Mouse (Mus musculus) layer of hippocampus, postnatal 10 days (tissue): ENCODE data around the gene Slc13a3. TPM values are rescaled to one million over a fixed set of nuclear protein-coding genes. Genes with fewer than 3 reads are reported as not detected.

ENCODE experiments used
- DNase-seq, 2 experiments: peaks; one replicate each; pipeline ENCODE4 v3.0.0; 2021; ENCODE audit warnings: low spot score in 2 of 2
- total RNA-seq, 2 experiments: library from RNA; stranded (reverse); gene quantifications; 2 replicates each; pipeline ENCODE4 v1.2.3; 2021

Gene Slc13a3
- total RNA-seq, 2 experiments from 2014 or later, result 22.1 to 23.8 TPM

DNA sequence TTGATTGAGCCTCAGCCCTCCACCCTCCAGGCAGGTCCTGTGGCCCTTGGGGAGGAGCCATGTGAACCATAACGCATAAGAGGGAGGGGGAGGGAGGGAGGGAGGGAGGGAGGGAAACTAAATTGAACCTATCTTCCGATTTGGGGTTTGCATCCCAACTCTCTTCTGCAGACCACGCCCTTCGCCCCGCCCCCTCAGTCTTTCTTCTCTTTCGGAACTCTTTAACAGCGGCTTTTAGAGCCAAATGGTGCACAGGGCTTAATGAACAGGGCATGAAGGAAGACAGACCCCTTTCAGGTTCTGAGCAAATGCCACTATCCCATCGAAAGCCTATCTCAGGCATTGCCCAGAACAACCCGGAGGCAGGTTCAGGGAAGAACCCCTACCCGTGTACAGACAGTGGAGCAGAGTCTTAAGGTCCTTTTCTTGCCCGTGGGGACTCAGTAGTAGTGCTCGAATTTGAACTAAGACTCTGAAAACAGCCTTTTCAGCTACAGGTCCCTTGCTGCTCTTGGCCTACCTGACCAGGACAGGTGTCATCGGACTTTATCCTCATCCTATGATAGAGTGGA is 105.1 kb downstream of the Slc13a3 start:
- peak in 1 of 2 experiments; percentile 42 for DNase-seq

DNA sequence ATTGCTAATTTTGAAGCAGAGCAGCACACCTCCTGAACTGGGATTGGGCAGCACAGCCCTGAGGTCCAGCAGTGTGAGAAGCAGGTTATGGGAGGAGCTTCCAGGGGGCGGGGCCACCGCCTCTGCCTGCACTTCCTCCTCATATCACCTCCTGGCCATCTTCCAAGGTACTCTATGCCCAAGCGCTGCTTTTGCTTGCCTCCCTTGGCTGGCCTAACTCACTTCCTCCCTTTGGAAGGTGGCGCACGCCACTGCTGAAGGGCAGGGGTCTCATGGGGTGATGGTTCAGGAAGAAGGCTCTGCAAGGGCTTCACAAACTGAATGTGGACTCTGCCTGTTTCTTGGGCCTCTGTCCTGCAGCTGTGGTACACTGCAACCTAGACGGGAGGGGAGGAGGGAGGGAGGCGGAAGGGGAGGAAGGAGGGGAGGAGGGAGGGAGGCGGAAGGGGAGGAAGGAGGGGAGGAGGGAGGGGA is 105.9 kb downstream of the Slc13a3 start:
- no peak for DNase-seq

DNA sequence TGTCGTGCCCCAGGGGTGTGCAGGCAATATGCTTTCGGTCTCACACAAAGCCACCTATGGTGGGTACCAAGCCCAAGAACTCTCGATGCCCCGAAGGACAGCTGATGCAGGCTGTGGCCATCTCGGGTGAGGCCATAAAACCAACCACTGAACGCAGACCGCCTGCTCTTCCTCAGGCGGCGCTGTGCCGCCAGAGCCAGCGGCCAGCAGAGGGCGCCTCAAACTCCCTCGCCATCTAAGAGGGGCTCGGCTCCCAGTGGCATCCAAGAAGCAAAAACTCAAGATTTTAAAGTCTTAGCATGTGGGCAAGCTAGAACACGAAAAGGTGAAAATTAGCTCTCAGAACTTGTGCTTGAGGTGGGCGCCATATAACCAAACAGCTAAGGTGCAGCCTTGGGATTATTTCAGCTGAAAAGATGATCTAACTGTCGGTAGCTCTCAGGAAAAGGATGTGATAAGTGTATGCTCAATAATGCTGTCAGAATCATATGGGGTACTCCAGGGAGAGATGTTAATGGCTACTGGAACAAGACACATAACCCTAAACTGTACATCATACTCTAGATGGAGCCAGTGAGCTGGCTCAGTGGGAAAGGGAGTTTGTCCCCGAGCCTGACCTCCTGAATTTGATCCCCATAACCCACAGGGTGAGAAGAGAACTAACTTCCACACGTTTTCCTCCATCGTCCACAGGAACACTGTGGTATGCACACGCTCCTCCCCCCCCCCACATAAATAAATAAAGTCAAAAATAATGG is 108.5 kb downstream of the Slc13a3 start:
- peak; percentile 74 to 77 for DNase-seq

DNA sequence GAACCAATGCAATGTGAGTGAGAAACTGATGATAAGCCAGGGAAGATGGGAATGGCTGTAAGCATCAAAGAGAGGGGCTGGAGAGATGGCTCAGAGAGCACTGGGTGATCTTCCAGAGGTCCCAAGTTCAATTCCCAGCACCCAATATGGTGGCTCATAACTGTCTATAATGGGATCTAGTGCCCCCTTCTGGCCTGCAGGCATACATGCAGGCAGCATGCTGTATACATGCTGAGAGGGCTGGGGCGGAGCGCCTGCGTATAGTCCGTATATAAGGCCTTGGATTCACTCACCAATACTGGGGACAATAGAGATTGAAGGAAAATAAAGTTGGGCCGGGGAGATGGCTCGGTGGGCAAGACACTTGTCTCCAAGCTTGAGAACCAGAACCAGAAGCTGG is 109.7 kb downstream of the Slc13a3 start:
- DNase-seq, result no peak

DNA sequence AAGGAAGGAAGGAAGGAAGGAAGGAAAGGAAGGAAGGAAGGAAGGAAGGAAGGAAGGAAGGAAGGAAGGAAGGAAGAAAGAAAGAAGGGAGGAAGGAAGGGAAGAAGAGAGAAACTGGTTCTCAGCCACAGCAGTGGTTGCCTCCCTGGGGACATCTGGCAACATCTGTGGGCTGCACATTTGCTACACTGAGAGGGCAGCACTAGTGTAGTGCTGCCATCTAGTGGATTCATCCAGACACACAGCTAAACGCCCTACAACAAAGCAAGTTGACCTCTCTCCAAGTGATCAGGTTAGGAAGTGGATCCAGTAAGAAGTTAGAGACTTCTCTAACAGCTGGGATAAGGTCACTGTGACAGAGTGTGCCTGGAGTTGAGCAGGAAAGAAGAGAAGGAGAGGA is 112.2 kb downstream of the Slc13a3 start:
- peak; percentile 53 to 61 for DNase-seq

Other genes starting within 250 kb of the Slc13a3 start
- 10 to 100 TPM; 13.5 to 15.8 TPM for gene Cdh22, start 238.4 kb downstream of the Slc13a3 start, total RNA-seq
- 10 to 100 TPM; 49.8 to 53.9 TPM for gene Slc35c2, start 185.4 kb downstream of the Slc13a3 start, total RNA-seq
- gene Elmo2, start 146.8 kb downstream of the Slc13a3 start, total RNA-seq, result 100 to 1,000 TPM; 102 to 105 TPM
- gene Zfp663, start 104.5 kb downstream of the Slc13a3 start, total RNA-seq, result under 1 TPM; 0.85 to 0.94 TPM
- gene Zfp334, start 85.0 kb downstream of the Slc13a3 start, total RNA-seq, result 10 to 100 TPM; 13.3 to 13.4 TPM
- under 1 TPM in 1 of 2 experiments, not detected in 1; 0.09 TPM for gene Ocstamp, start 72.8 kb downstream of the Slc13a3 start, total RNA-seq
- gene Trp53rka, start 20.1 kb upstream of the Slc13a3 start, total RNA-seq, result 10 to 100 TPM; 19.5 to 23.3 TPM
- 1 to 10 TPM in 1 of 2 experiments, under 1 TPM in 1; 0.96 to 1.7 TPM for gene Slc2a10, start 30.6 kb upstream of the Slc13a3 start, total RNA-seq
- gene Eya2, start 121.8 kb upstream of the Slc13a3 start, total RNA-seq, result 1 to 10 TPM; 4.0 to 5.3 TPM